Mouse (Mus musculus): Measurements from ENCODE around the gene Mkln1.

- TF ChIP-seq CTCF (IDR thresholded peaks at IDR 0.05; ENCODE audit: low read depth, low read length) (no peak), EP300 (IDR thresholded peaks at IDR 0.05; ENCODE audit: insufficient read depth, low read depth, low read length) (no peak)
Observed at GRCm38 (mm10) chr6:31537193-31537592, 138.7 kb downstream of the Mkln1 start.
